ENCODE assay signal across 9 mouse cellular contexts in the genomic region with DNA sequence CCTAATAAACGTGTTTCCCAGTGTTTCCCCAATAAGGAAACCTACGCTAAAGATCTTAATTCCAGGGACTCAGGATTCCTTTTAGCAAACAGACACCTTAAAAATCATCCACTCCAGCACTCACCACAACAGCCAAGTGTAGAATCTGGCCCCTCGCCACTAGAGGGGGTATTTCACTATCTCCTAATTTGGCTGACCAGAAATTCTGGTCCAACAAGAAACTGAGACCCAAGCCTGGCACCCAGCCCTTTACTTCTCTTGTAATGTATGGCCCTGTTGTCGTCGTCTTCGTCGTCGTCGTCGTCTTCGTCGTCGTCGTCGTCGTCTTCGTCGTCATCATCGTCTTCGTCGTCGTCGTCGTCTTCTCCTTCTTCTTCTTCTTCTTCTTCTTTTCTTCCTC. TPM values are rescaled to one million over a fixed set of nuclear protein-coding genes. Genes with fewer than 3 reads are reported as not detected.
DNase-seq lines count a peak whose midpoint lies in the region; ATAC-seq and TF ChIP-seq lines count a peak whose summit lies in the region.
"Had no signal": no experiment of that assay in that cellular context is flagged by ENCODE, and none has a peak within 500 bp of the region (broad histone marks: within the 10 kb centered on the region; RNA-seq: fewer than 3 reads in every experiment).

No protein-coding gene starts in this region.

- H3K27ac ChIP-seq in lung, postnatal 0 days (ENCODE audit: low read length): no peak overlapping the region
- H3K27ac ChIP-seq: liver, embryonic 15.5 days had no signal

- H3K9ac ChIP-seq in lung, postnatal 0 days (replicated peaks; ENCODE audit: low read depth): no peak overlapping the region
- H3K9ac ChIP-seq: liver, embryonic 15.5 days had no signal

- peak; percentile 36 for DNase-seq in kidney, postnatal 10 days
- no peak for DNase-seq in kidney, adult 11 months
- DNase-seq in CD4-positive helper T cell, adult 2 months (ENCODE audit: low read depth, low spot score): peak; percentile 66
- peak; percentile 54 for DNase-seq in NIH3T3 (ENCODE audit: low read depth)
- peak; percentile 55 for DNase-seq in lung, postnatal 0 days (ENCODE audit: low spot score)
- no peak for DNase-seq in gastrocnemius, postnatal 4 days (ENCODE audit: low spot score in 2 of 2)
- no peak for DNase-seq in layer of hippocampus, postnatal 10 days (ENCODE audit: low spot score in 2 of 2)
- DNase-seq: cerebellum, adult 9-10 months had no signal

- H3K9me3 ChIP-seq in lung, postnatal 0 days (ENCODE audit: low read length): no peaks in the 10 kb centered on the region
- H3K9me3 ChIP-seq: liver, embryonic 15.5 days had no signal

- no peaks in the 10 kb centered on the region for H3K36me3 ChIP-seq in lung, postnatal 0 days (ENCODE audit: insufficient read depth, low read length)
- H3K36me3 ChIP-seq: liver, embryonic 15.5 days had no signal

- ATAC-seq in lung, postnatal 0 days: no peak

- no peak overlapping the region for H3K4me3 ChIP-seq in lung, postnatal 0 days (ENCODE audit: low read depth, low read length)
- H3K4me3 ChIP-seq: liver, embryonic 15.5 days had no signal

- H3K4me2 ChIP-seq in lung, postnatal 0 days (replicated peaks; ENCODE audit: low read depth, low read length): no peak overlapping the region
- H3K4me2 ChIP-seq: liver, embryonic 15.5 days had no signal

- 63% methylated on average over 24 of the region's 24 CpGs for WGBS in lung, postnatal 0 days

- H3K27me3 ChIP-seq in lung, postnatal 0 days (replicated peaks; ENCODE audit: insufficient read depth, low read length): no peaks in the 10 kb centered on the region
- H3K27me3 ChIP-seq: liver, embryonic 15.5 days had no signal

- peak; percentile 69 for TF ChIP-seq CTCF in lung, postnatal 0 days (IDR thresholded peaks at IDR 0.05)

- no peak for TF ChIP-seq EP300 in lung, postnatal 0 days (IDR thresholded peaks at IDR 0.05)

- H3K4me1 ChIP-seq in lung, postnatal 0 days (ENCODE audit: insufficient read depth, low read depth, low read length): no peaks in the 10 kb centered on the region
- H3K4me1 ChIP-seq: liver, embryonic 15.5 days had no signal

RNA-seq across cellular contexts. Expression of a gene that starts 15.3 kb away (rescaled TPM):
- polyA plus RNA-seq in lung, postnatal 0 days (2015; fragmentation: Nextera tagmentation; extraction: Ambion mirVana): 0.14 and 0.15 TPM in 2 replicates
- total RNA-seq in gastrocnemius, postnatal 4 days (2021): 1 to 10 TPM; 1.5 to 1.6 TPM
- total RNA-seq in layer of hippocampus, postnatal 10 days (2021): 100 to 1,000 TPM; 106 to 107 TPM
- polyA plus RNA-seq: liver, embryonic 15.5 days had no signal

Comparison
In these comparisons a context has a peak if more than half of its experiments do, and no peak if none do; other contexts are left out.
1. DNase-seq: peak in kidney, postnatal 10 days (single experiment), CD4-positive helper T cell, adult 2 months (single experiment), NIH3T3 (single experiment) and lung, postnatal 0 days (single experiment); none in kidney, adult 11 months (single experiment), gastrocnemius, postnatal 4 days (0 of 2) and layer of hippocampus, postnatal 10 days (0 of 2).
2. RNA of a gene that starts 15.3 kb away (total RNA-seq): 106 to 107 TPM in layer of hippocampus, postnatal 10 days; 1.5 to 1.6 TPM in gastrocnemius, postnatal 4 days; every median in the first group is over 10 times any median in the second.